Mouse (Mus musculus) kidney, embryonic 15.5 days (tissue): Measurements from ENCODE around the gene AI854703. TPM values are rescaled to one million over a fixed set of nuclear protein-coding genes. Genes with fewer than 3 reads are reported as not detected.

Experiments used
- ATAC-seq: fragments of 200-750 bp; cut with Nextera tagmentation; replicated peaks from 2 replicates; pipeline ENCODE4 v1.8.0; 2017; ENCODE audit warnings: moderate TSS enrichment; ENCODE audit not compliant: low FRiP score
- H3K27ac ChIP-seq: fragments of 300-500 bp; sonication (generic); 2 replicates; pipeline ENCODE4 v1.5.1; 2015; ENCODE audit warnings: mild to moderate bottlenecking, inconsistent platforms
- H3K27me3 ChIP-seq: fragments of 300-500 bp; sonication (generic); 2 replicates; pipeline ENCODE4 v1.6.1; 2015; ENCODE audit warnings: inconsistent platforms
- H3K36me3 ChIP-seq: fragments of 300-500 bp; sonication (generic); 2 replicates; pipeline ENCODE4 v1.6.1; 2015; ENCODE audit warnings: inconsistent platforms
- H3K4me1 ChIP-seq: fragments of 300-500 bp; sonication (generic); 2 replicates; pipeline ENCODE4 v1.6.1; 2015; ENCODE audit warnings: inconsistent platforms
- H3K4me2 ChIP-seq: fragments of 300-500 bp; sonication (generic); 2 replicates; pipeline ENCODE4 v1.6.1; 2015; ENCODE audit warnings: moderate library complexity, mild to moderate bottlenecking, inconsistent platforms
- H3K4me3 ChIP-seq: fragments of 300-500 bp; sonication (generic); replicated peaks from 2 replicates; pipeline ENCODE4 v1.5.1; 2015; ENCODE audit warnings: mild to moderate bottlenecking, inconsistent platforms
- H3K9ac ChIP-seq: fragments of 300-500 bp; sonication (generic); 2 replicates; pipeline ENCODE4 v1.6.1; 2015; ENCODE audit warnings: mild to moderate bottlenecking, inconsistent platforms
- H3K9me3 ChIP-seq: fragments of 300-500 bp; sonication (generic); replicated peaks from 2 replicates; pipeline ENCODE4 v1.6.1; 2016; ENCODE audit warnings: inconsistent platforms
- WGBS: fragments of 180-500 bp; shearing (Covaris S2); methylation state at CpG from one replicate; pipeline ENCODE4 v1.1.7; 2015; ENCODE audit warnings: mixed read lengths; 5-methylcytosine and 5-hydroxymethylcytosine counted together
- polyA plus RNA-seq: library from polyadenylated mRNA; unstranded; fragments of >200 nt; fragmentation: Nextera tagmentation; extraction: Ambion mirVana; gene quantifications from 2 replicates; pipeline ENCODE4 v1.2.1, GENCODE M21; 2015

AI854703 gene
- polyA plus RNA-seq, 1 experiment from 2014 or later = 3.1 TPM

GRCm38 (mm10) chr6:48638553-48638952, 12.0 kb downstream of the AI854703 start:
- H3K27me3 ChIP-seq = no peaks in the 10 kb centered on the region
- ATAC-seq = no peak
- no peaks in the 10 kb centered on the region for H3K36me3 ChIP-seq
- H3K9ac ChIP-seq = no peak overlapping the region
- 70% methylated on average over 2 of the region's 2 CpGs for WGBS
- no peak overlapping the region for H3K4me2 ChIP-seq
- H3K9me3 ChIP-seq = no peaks in the 10 kb centered on the region
- H3K4me3 ChIP-seq = no peak overlapping the region
- no peak overlapping the region for H3K27ac ChIP-seq
- H3K4me1 ChIP-seq = no peaks in the 10 kb centered on the region

DNA sequence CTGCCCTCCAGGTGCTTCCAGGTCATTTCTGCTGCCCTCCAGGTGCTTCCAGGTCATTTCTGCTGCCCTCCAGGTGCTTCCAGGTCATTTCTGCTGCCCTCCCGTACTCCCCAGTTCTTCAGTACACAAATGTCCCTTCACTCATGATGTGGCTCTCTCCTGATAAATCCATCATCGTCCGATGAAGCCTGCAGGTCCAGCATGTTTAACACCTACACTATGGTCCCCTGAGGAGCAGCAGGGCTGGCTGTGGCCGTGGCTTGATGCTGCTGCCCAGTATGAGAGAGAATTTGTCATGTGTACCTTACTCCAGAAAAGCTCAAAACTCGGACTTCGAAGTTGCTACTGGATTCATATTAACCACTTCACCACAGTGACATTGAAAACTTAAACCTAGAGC, 14.8 kb downstream of the AI854703 start:
- Histone ChIP-seq H3K9me3 (no peaks in the 10 kb centered on the region), H3K4me2 (no peak overlapping the region), H3K27me3 (peaks cover 3% of the 10 kb centered on the region; the same call in 1 of the 2 replicates), H3K27ac (no peak overlapping the region), H3K36me3 (no peaks in the 10 kb centered on the region), H3K4me3 (no peak overlapping the region), H3K4me1 (no peaks in the 10 kb centered on the region; the same call in 1 of the 2 replicates), H3K9ac (no peak overlapping the region)
- ATAC-seq = no peak
- WGBS = 71% methylated on average over 6 of the region's 6 CpGs

DNA sequence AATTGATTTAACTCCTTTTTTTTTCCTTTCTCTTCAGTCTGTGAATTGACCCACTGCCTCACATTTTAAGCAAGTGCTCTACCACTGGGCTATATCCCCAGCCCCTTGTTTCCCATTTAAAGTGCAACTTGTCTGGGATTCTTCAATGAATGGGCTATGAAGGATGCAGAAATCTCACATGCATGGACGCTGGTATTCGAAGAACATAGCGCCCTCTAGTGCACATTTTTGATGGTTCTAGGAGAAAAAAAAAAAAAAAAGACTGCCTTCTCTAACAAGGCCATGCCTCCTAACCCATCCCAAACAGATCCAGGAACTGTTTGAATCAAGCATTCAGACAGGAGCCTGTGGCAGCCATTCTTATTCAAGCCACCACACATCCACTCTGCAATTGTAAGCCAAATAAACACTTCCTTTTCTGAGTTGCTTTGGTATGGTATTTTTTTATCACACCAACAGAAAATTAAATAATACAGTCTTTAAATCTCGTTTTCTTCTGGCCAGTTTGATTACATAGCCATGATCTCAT, 16.3 kb downstream of the AI854703 start:
- 20% methylated on average over 4 of the region's 4 CpGs for WGBS
- no peak for ATAC-seq
- H3K9me3 ChIP-seq = no peaks in the 10 kb centered on the region
- no peak overlapping the region for H3K9ac ChIP-seq
- H3K4me1 ChIP-seq = peaks cover 4% of the 10 kb centered on the region
- peaks cover 3% of the 10 kb centered on the region; the same call in 1 of the 2 replicates for H3K27me3 ChIP-seq
- H3K4me3 ChIP-seq = no peak overlapping the region
- no peak overlapping the region for H3K4me2 ChIP-seq
- no peak overlapping the region for H3K27ac ChIP-seq
- no peaks in the 10 kb centered on the region for H3K36me3 ChIP-seq

- 0 out of 2 replicates have a peak, but pooled peaks have one; percentile 36 for ATAC-seq
Observed at GRCm38 (mm10) chr6:48645660-48646308, 19.2 kb downstream of the AI854703 start.

DNA sequence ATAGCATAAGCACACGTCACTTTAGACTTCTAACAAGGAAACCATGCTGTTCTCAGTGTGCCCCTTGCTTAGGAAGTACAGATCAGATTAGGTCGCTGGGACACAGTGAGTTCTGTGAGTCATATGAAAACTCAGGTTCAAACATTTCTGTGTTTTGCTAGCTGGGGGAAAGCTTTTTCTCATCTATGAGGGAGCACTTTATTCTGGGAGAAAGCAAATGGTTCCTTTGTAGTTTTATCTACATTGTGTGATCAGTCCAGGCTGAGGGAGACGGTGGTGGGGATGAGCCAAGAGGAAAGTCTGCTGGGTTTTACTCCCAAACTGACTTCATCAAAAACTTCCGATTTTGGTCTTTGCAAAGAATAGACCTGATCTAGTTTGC, 19.7 kb downstream of the AI854703 start:
- H3K27ac ChIP-seq = no peak overlapping the region
- no peak overlapping the region for H3K9ac ChIP-seq
- no peak overlapping the region for H3K4me3 ChIP-seq
- no peaks in the 10 kb centered on the region for H3K9me3 ChIP-seq
- WGBS = 79% methylated on average over 4 of the region's 4 CpGs
- H3K36me3 ChIP-seq = no peaks in the 10 kb centered on the region
- H3K4me1 ChIP-seq = peaks cover 4% of the 10 kb centered on the region
- no peak for ATAC-seq
- H3K4me2 ChIP-seq = no peak overlapping the region
- peaks cover 3% of the 10 kb centered on the region; the same call in 1 of the 2 replicates for H3K27me3 ChIP-seq

More at GRCm38 (mm10) chr6:48645660-48646308, 19.2 kb downstream of the AI854703 start:
- Histone ChIP-seq H3K4me2 (no peak overlapping the region), H3K4me1 (peaks cover 4% of the 10 kb centered on the region), H3K36me3 (no peaks in the 10 kb centered on the region), H3K9me3 (no peaks in the 10 kb centered on the region), H3K9ac (no peak overlapping the region), H3K4me3 (no peak overlapping the region), H3K27me3 (peaks cover 3% of the 10 kb centered on the region; the same call in 1 of the 2 replicates), H3K27ac (no peak overlapping the region)
- 9% methylated on average over 12 of the region's 12 CpGs for WGBS

GRCm38 (mm10) chr6:48646995-48647394, 20.4 kb downstream of the AI854703 start, which contains the start of gene Gimap8:
Gimap8 (plus strand) TSS chr6:48647234.
- peak within 1 kb of the TSS; percentile 28 for H3K4me2 ChIP-seq
- H3K4me1 ChIP-seq = peaks cover 4% of the 10 kb centered on the region

DNA sequence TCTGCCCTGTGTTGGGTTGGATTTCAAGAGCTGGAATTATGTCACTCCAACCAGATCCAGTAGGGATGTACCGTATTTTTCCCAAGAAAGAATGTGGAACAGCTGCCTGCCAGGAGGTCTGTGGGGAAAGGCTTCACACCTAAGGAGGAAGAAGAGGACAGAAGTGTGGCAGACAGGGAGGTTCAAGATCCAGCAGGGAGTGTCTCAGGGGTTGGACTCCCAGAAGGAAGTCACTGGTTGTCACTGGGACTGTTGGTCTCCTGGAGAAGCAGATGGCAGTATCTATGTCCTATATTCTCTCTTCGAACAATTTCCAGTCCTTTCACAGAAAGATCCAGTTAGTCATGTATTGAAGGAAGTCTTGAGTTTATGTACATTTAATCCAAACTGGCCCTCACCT, 21.0 kb downstream of the AI854703 start:
- no peaks in the 10 kb centered on the region for H3K9me3 ChIP-seq
- peaks cover 3% of the 10 kb centered on the region; the same call in 1 of the 2 replicates for H3K27me3 ChIP-seq
- WGBS = 92% methylated on average over 2 of the region's 2 CpGs
- no peak for ATAC-seq
- peak overlapping the region; percentile 28 for H3K4me2 ChIP-seq
- H3K9ac ChIP-seq = no peak overlapping the region
- 0 out of 2 replicates have a peak overlapping the region, but pooled peaks have one; percentile 14 for H3K4me3 ChIP-seq
- H3K36me3 ChIP-seq = no peaks in the 10 kb centered on the region
- no peak overlapping the region for H3K27ac ChIP-seq
- peaks cover 4% of the 10 kb centered on the region for H3K4me1 ChIP-seq

More at GRCm38 (mm10) chr6:48646995-48647394, 20.4 kb downstream of the AI854703 start, which contains the start of gene Gimap8:
- WGBS = 43% methylated on average over 3 of the region's 3 CpGs
- no peaks in the 10 kb centered on the region for H3K9me3 ChIP-seq
- H3K27me3 ChIP-seq = peaks cover 3% of the 10 kb centered on the region; the same call in 1 of the 2 replicates
- H3K36me3 ChIP-seq = no peaks in the 10 kb centered on the region
- no peak for ATAC-seq
- peak within 1 kb of the TSS; percentile 14 for H3K4me3 ChIP-seq
- no peak within 1 kb of the TSS for H3K27ac ChIP-seq
- H3K9ac ChIP-seq = no peak within 1 kb of the TSS

GRCm38 (mm10) chr6:48648779-48649178, 22.2 kb downstream of the AI854703 start:
- Histone ChIP-seq H3K9me3 (no peaks in the 10 kb centered on the region), H3K27me3 (peaks cover 3% of the 10 kb centered on the region; the same call in 1 of the 2 replicates), H3K4me3 (no peak overlapping the region), H3K4me1 (peaks cover 4% of the 10 kb centered on the region), H3K36me3 (no peaks in the 10 kb centered on the region), H3K4me2 (no peak overlapping the region), H3K27ac (no peak overlapping the region), H3K9ac (no peak overlapping the region)
- ATAC-seq = no peak
- 89% methylated on average over 4 of the region's 4 CpGs for WGBS

GRCm38 (mm10) chr6:48650041-48650440, 23.5 kb downstream of the AI854703 start:
- no peak overlapping the region for H3K4me2 ChIP-seq
- WGBS = 89% methylated on average over 9 of the region's 9 CpGs
- H3K4me3 ChIP-seq = no peak overlapping the region
- H3K9me3 ChIP-seq = no peaks in the 10 kb centered on the region
- H3K36me3 ChIP-seq = no peaks in the 10 kb centered on the region
- H3K27me3 ChIP-seq = peaks cover 2% of the 10 kb centered on the region; the same call in 1 of the 2 replicates
- no peak overlapping the region for H3K9ac ChIP-seq
- no peak overlapping the region for H3K27ac ChIP-seq
- no peak for ATAC-seq
- H3K4me1 ChIP-seq = peaks cover 4% of the 10 kb centered on the region

- WGBS = 58% methylated on average over 5 of the region's 5 CpGs
- Histone ChIP-seq H3K36me3 (no peaks in the 10 kb centered on the region), H3K27me3 (no peaks in the 10 kb centered on the region), H3K4me1 (no peaks in the 10 kb centered on the region), H3K27ac (no peak overlapping the region), H3K9me3 (no peaks in the 10 kb centered on the region), H3K4me2 (no peak overlapping the region), H3K9ac (no peak overlapping the region), H3K4me3 (no peak overlapping the region)
- ATAC-seq = no peak
Observed at GRCm38 (mm10) chr6:48658721-48659120, 32.2 kb downstream of the AI854703 start.

DNA sequence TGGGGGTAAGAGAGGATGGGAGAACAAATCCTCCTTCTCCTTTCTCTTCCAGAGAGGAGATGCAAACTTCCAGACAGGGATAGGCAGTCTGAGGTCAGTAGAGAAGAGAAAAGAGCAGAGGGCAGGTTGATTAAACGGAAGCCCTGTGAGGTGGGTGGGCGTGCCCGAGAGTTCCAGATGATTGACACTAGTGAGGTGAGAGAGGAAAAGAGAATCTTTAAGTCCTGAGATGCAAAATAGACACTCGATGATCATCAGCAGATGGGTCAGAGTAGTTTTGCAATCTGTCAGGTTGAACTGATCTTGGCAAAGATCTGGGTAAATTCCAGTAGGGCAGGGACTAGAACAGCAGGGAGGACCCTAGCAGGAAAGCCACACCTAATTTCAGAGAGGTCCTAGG, 38.2 kb downstream of the AI854703 start:
- no peak for ATAC-seq
- no peaks in the 10 kb centered on the region for H3K4me1 ChIP-seq
- no peak overlapping the region for H3K27ac ChIP-seq
- H3K4me2 ChIP-seq = no peak overlapping the region
- H3K27me3 ChIP-seq = no peaks in the 10 kb centered on the region
- WGBS = 80% methylated on average over 4 of the region's 4 CpGs
- H3K9me3 ChIP-seq = no peaks in the 10 kb centered on the region
- no peak overlapping the region for H3K4me3 ChIP-seq
- no peak overlapping the region for H3K9ac ChIP-seq
- H3K36me3 ChIP-seq = no peaks in the 10 kb centered on the region

DNA sequence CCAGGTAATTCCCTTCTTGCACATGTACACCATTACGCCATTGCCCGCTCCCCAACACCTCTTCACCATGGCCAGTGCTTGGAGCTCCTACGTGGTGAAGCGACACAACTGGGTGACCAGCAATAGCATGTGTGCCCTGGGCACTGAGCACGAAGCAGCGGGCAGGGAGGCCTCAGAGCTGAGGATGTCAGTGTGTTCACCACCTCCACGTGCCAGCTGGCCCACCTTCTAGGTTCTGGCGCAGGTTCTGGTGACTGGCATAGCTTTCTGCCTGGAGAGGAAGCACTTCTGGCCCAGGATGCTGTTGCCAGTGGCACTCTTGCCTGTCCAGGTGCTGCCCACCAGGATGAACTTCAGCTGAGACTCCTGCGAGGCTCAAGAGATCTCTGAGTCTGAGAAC, 38.9 kb downstream of the AI854703 start:
- Histone ChIP-seq H3K36me3 (no peaks in the 10 kb centered on the region), H3K9me3 (no peaks in the 10 kb centered on the region), H3K27me3 (no peaks in the 10 kb centered on the region), H3K4me1 (no peaks in the 10 kb centered on the region), H3K9ac (no peak overlapping the region), H3K4me3 (no peak overlapping the region), H3K27ac (0 out of 2 replicates have a peak overlapping the region, but pooled peaks have one; percentile 68), H3K4me2 (no peak overlapping the region)
- WGBS = 92% methylated on average over 9 of the region's 9 CpGs
- no peak for ATAC-seq
